Mouse (Mus musculus) MEL-GATA-1-ER (cell line): Measurements from ENCODE around the gene Gm17374.
"Not testable (repeated sequence)": the region's sequence is repeated elsewhere in the genome, so short reads cannot be mapped to it uniquely, and the experiment has no call there.

Experiments
- DNase-seq: peaks from one replicate; pipeline ENCODE4 v3.0.0-alpha.2; 2012; ENCODE audit warnings: low read depth; ENCODE audit errors: extremely low read depth

Gene Gm17374

DNA sequence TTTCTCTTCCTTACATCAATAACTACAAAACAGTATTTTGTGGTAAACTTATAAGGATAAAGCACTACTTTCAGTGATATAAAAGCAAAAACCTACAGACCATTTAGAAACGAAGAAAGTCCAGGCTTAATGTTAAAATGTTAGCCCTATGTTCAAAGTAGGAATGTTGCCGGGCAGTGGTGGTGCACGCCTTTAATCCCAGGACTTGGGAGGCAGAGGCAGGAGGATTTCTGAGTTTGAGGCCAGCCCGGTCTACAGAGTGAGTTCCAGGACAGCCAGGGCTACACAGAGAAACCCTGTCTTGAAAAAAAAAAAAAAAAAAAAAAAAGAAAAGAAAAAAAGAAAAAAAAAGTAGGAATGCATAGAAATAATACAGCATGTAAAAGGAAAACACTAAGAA is at the start of gene Gm17374:
Gm17374 (plus strand) TSS at position 301 of the 400 bp plus-strand sequence.
- not testable (repeated sequence) for DNase-seq

DNA sequence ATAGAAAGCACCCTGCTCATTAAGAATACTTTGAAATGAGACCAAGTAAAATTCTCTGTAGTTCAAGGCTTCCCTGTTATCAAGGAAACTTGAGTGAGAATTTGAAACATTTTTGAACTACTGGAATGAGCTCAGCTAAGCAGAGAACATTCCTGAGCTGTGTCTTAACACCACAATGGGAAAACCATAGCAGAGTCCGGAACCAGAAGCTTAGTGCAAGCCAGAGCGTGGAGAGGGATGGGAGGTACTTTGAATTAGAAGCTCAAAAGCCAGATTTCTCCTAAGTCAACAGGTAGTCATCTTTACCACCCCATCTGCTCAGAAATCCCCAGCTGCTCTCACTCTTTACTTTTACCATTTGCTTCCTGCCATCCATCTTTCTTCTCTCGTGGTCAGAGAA is 46.9 kb upstream of the Gm17374 start:
- DNase-seq: no peak

DNA sequence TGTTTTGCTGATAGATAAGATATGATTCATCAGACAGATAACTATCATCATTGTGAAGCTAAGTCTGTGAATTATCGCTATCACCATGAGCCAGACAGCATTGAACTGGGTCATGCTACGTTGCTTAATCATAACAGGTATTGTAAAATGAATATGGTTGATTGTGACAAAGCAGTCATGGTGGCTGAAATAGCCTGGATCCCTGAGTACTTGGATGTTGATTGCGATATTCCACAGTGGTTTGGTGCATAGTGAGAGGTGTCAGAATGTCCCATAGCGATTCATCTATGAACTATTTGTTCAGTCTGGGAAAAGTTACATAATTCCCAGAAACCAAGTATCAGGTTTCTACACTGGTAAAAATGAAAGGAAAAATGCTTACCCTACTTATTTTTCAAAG is 44.2 kb upstream of the Gm17374 start:
- no peak for DNase-seq

DNA sequence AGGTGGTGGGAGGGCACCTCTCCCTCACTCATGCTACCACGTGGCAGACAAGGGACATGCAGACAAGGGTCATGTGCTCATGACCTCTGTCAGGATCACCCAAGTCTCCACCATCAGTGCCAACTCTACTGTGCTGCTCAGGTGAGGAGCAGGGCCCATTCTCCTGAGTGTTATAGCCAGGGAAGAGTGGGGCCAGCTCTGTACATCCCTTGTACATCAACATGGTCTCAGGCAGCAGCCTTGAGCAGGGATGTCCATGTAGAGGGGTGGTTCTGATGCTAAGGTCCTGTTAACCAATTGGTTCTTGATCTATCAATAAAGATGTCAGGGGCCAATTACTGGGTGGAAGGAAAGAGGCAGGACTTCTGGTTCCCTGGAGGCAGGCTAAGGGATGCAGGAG is 42.9 kb upstream of the Gm17374 start:
- DNase-seq: no peak

DNA sequence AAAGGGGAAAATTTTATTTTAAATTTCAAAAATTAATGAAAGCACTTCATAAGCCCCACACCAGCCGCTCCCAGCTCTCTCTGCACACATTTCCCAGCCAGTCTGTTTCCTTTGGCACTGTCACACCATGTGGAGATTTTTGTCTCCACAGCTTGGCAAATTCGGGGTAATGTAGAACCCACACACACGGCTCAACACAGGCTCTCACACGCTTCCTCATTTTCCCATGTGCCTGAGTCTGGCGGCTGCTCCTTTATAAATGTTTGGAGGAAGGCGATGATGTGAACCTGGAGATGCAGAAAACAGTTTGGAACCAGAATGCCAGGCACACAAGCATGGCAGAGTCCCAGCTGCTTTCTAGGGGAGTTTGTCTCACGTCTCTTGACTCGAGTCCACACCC is 38.0 kb upstream of the Gm17374 start:
- no peak for DNase-seq

DNA sequence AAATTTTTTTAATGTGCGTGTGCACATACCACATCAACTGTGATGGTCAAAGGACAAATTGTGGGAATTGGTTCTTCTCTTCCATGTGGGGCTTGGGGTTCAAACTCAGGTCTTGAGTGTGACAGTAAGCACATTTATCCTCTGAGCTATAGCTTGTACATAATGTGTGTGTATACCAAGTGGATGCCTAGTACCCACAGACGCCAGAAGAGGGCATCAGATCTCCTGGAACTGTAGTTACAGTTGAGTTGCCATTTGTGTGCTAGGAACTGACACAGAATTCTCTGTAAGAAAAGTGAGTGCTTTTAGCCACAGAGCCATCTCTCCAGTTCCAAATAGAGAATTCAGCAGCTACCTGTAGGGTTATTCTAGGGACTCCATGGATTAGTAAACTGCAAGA is 26.3 kb upstream of the Gm17374 start:
- no peak for DNase-seq

DNA sequence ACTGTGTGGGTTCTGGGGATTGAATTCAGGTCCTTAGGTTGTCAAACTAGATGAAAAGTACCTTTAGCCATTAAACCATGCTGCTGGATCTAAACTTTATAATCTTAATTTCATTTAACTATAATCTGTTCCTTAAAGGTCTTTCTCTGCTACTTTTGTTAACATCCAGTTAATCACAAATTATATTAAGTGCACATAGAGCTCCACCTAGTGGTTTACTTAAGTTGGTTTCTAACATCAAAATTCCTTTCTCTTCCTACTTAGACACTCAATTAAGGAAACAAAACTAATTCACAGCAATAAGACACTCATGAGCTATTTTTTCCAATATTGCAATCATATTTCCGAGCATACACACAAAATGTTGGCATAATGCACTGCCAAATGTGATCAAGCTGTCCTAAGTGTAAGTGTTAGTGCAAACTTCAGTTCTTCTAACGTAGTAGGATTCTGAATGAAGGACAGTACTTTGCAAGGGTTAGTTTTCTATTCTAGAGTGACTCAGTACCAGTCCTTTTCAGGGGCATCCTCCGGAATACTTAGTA is 7.4 kb downstream of the Gm17374 start:
- peak; percentile 25 for DNase-seq

DNA sequence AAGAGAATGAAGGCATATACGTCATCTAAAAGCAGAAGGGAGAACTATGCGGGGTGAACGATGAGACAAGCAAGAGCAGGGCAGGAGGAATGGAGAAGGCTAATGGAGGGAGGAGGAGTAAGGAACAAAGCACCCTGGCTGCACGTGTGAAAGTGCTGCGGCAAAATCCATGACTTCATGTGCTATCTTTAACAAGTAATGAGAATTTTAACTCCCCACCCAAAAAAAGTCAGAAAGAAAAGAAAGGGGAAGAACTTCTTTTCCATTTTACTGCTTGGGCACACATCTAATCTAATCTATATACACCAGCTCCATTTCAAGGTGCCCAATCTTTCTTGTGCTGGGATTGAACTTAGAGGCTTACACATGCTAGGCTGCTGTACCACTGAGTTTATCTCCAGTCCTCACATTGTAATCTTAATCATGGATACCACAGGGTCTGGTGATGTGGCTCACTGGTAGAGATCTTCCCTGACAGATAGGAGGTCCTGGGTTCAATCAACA is 11.6 kb downstream of the Gm17374 start:
- DNase-seq: peak; percentile 89

DNA sequence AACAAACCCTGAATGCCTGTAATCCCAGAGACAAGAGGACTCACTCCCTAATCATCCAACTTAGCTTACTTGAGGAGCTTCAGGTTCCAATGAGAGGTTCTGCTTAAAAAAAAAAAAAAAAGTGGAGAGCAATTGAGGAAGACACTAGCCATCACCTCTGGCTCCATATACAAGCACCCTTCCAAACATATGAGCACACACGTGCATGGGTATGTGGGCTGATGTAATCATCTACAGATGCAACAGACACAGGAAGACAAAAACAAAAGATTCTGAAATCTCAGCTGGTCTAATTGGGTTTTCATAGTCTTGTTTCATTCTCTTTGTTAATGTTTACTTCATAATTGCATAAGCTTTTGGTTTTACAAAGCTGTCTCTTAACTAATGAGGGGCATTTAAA is 17.2 kb downstream of the Gm17374 start:
- no peak for DNase-seq

DNA sequence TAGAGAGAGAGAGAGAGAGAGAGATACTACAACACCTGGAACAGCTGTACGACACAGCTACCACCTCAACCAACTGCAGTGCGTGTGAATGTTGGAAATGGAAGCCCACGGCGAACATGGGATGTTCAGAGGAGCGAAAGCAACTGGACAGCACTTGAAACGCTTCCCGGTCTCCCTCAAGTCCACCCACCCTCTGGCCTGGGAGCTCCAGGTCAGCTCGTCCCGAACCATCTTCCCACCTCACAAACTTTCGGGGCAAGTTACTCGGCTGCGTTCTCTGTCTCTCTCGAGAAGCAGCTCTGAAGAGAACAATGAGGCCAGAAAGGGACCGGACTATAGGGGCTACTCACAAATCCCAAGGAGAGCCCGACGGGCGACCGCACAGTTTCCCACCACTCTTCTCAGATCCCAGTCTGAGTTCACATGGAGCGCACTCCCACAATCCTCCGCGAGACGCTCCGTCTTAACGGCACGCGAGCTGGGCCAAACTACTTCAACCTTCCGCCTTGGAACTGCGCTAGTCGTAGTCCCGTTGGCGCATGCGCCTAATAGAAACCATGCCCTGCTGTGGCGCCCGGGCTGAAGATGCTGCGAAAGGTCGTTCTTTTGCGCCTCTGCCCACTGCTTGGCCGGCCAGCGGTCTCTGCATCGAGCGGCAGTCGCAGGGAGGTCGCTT is 18.4 kb downstream of the Gm17374 start, which contains the start of the genes Esf1 and Ndufaf5:
Esf1 (minus strand) TSS at position 438 of the 676 bp plus-strand sequence.
Ndufaf5 (plus strand) TSS at position 523 of the 676 bp plus-strand sequence.
- peak; percentile 92 for DNase-seq

DNA sequence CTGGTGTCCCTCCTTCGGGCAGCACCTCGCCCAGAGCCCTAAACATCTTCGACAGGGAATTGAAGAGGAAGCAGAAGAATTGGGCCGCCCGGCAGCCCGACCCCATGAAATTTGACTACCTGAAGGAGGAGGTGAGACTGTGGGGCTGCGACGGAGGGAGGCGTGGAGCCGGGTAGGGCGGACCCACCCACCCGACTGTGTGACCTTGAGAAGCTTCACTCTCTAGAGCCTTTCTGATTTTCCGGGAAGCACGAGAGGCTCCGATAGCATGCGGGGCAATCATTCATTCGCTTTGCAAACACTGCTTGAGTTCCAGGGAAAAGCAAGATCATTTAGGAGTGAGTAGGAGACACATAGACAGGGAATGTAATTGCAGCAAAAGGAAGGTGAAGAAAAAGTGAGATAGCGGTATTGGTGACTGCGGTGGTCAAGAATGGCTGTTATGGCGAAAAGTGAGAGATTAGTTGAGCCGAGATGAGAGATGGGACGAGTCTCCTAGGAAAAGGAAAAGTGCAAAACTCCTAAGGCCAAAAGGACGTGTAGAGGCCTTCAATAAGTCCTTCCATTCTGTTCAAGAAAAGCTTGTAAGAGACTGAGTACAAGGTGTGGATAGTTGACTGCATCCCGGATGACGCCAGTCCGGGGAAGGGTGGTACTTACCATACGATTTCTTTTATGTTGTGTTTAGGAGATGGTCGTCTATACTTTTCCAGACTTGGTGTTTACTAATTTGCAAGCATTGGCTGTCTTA is 19.1 kb downstream of the Gm17374 start:
- DNase-seq: no peak

DNA sequence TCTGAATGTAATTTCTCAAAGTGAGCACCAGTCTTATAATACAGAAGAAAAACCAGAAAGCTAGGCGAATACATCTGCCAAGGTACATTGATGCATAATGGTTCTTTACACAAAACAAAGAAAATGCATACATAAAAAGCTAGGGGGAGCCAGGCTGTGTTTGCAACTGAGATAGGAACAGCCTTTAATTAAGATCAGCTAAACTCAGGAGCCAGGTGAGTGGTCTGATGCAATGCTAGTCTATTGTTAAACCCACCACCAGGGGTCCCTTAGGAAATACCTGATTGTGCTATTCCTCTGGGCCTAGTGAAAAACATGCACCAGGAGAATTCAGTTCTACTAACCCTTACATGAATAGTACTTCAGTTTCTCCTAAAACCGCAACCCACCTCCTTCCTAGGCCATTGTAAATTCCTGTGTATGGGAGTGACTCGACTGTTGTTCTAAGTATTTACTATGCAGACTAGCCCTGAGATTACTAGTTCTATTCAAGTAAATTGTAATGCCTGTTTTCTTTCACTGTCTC is 33.9 kb downstream of the Gm17374 start:
- DNase-seq: not testable (repeated sequence)

DNA sequence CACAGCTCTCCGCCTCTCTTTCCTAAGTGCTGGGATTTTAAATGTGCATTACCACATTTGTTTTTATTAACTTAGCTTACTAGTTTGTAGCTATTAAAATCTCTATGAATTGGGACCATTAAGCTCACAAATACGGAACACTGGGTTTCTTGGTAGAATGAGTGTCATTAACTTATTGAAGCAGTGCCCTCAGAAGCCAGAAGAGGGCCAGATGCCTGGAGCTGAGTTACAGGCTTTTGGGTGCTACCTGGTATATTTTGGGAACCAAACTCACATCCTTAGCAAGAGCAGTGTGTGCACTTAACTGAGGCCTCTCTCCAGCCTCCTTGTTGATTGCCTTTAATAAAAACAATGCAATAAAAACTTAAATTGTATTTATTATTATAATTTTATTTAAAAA is 48.9 kb downstream of the Gm17374 start:
- no peak for DNase-seq

DNA sequence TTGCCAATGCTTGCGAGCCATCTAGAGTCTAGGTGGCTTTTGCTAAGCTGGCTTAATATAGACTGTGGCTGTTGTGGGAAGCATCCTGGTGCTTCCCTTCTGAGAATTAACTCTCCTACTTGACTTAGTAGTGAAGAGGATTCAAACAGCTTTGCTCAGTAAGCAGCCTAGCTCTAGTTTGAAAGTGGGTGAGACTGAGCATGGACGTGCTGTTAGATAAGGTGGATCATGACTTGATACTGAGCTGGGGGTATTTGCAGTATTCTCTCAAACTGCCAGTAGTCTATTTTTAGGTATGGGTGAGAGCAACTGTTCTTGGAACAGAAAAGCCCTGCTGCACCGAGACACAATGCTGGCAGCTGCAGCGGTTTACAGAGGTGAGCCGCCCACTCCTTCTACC is 50.7 kb downstream of the Gm17374 start:
- DNase-seq: no peak
